Mouse (Mus musculus) kidney, postnatal 0 days (tissue): ENCODE measurements around the gene Pde1c. TPM values are rescaled to one million over a fixed set of nuclear protein-coding genes. Genes with fewer than 3 reads are reported as not detected.

Experiments used
- ATAC-seq: fragments of 200-750 bp; cut with Nextera tagmentation; replicated peaks from 2 replicates; pipeline ENCODE4 v1.8.0; 2017; ENCODE audit warnings: low read depth, moderate number of reproducible peaks, moderate TSS enrichment, moderate library complexity; ENCODE audit not compliant: low FRiP score
- DNase-seq: peaks from one replicate; pipeline ENCODE4 v3.0.0-alpha.2; 2016; ENCODE audit warnings: low spot score
- H3K27ac ChIP-seq: fragments of 300-500 bp; sonication (generic); 2 replicates; pipeline ENCODE4 v1.5.1; 2014; ENCODE audit warnings: mild to moderate bottlenecking
- H3K27me3 ChIP-seq: fragments of 300-500 bp; sonication (generic); 2 replicates; pipeline ENCODE4 v1.6.1; 2014; ENCODE audit warnings: low read length, mixed read lengths; ENCODE audit not compliant: insufficient read depth
- H3K36me3 ChIP-seq: fragments of 300-500 bp; sonication (generic); 2 replicates; pipeline ENCODE4 v1.6.1; 2014; ENCODE audit warnings: low read length, mixed read lengths; ENCODE audit not compliant: insufficient read depth
- H3K4me1 ChIP-seq: fragments of 300-500 bp; sonication (generic); replicated peaks from 2 replicates; pipeline ENCODE4 v1.6.1; 2014; ENCODE audit warnings: antibody characterized with exemption, low read length, mixed read lengths; ENCODE audit not compliant: insufficient read depth
- H3K4me2 ChIP-seq: fragments of 300-500 bp; sonication (generic); 2 replicates; pipeline ENCODE4 v1.6.1; 2014; ENCODE audit warnings: mild to moderate bottlenecking, low read length, moderate library complexity, mixed read lengths
- H3K4me3 ChIP-seq: fragments of 300-500 bp; sonication (generic); replicated peaks from 2 replicates; pipeline ENCODE4 v1.5.1; 2014; ENCODE audit warnings: low read depth, low read length
- H3K9ac ChIP-seq: fragments of 300-500 bp; sonication (generic); 2 replicates; pipeline ENCODE4 v1.6.1; 2014; ENCODE audit warnings: low read depth, low read length
- H3K9me3 ChIP-seq: fragments of 300-500 bp; sonication (generic); replicated peaks from 2 replicates; pipeline ENCODE4 v1.6.1; 2016; ENCODE audit warnings: low read length, inconsistent platforms, mixed read lengths
- CTCF ChIP-seq: IDR thresholded peaks from 2 replicates; pipeline ENCODE4 v1.5.1; 2016; ENCODE audit warnings: antibody characterized with exemption, low read depth, mild to moderate bottlenecking, moderate library complexity
- WGBS: fragments of 180-500 bp; shearing (Covaris S2); extraction: QIAGEN DNeasy Blood & Tissue Kit; methylation state at CpG from one replicate; pipeline ENCODE4 v1.1.7; 2014; 5-methylcytosine and 5-hydroxymethylcytosine counted together
- polyA plus RNA-seq: library from polyadenylated mRNA; unstranded; fragments of >200 nt; fragmentation: Nextera tagmentation; extraction: Ambion mirVana; gene quantifications from 2 replicates; pipeline ENCODE4 v1.2.1, GENCODE M21; 2015

Pde1c gene
- polyA plus RNA-seq, 1 experiment from 2014 or later: 0.99 TPM

DNA sequence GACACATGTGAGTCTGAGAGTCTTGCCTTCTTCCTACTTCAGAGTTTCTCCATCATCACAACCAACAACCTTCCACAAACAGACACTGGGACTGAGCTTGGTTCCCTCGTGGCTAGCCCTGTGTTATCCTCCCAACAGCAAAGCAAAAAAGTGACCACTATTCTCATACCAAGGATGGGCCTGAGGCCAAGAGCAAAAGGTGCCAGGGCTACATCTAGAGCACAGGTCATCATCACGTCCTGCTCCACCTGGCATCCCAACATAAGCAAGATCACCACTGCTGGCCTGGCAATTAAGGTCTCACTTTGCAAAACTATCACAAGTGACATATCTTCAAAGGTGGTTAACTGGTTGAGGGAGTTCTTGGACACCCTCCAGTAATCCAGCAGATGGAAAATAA lies 8.0 kb downstream of the Pde1c start:
- Histone ChIP-seq H3K27ac (no peak overlapping the region), H3K9ac (no peak overlapping the region), H3K9me3 (no peaks in the 10 kb centered on the region), H3K36me3 (no peaks in the 10 kb centered on the region), H3K4me3 (no peak overlapping the region), H3K4me1 (no peaks in the 10 kb centered on the region), H3K4me2 (no peak overlapping the region), H3K27me3 (no peaks in the 10 kb centered on the region)
- ATAC-seq (no peak), DNase-seq (no peak)
- TF ChIP-seq CTCF: no peak
- WGBS: 78% methylated on average over 2 of the region's 2 CpGs

- H3K9me3 ChIP-seq: no peaks in the 10 kb centered on the region
- no peaks in the 10 kb centered on the region for H3K36me3 ChIP-seq
- H3K4me2 ChIP-seq: no peak overlapping the region
- H3K9ac ChIP-seq: no peak overlapping the region
- no peak for TF ChIP-seq CTCF
- WGBS: 88% methylated on average over 2 of the region's 2 CpGs
- ATAC-seq: no peak
- no peaks in the 10 kb centered on the region for H3K27me3 ChIP-seq
- no peak overlapping the region for H3K27ac ChIP-seq
- H3K4me3 ChIP-seq: no peak overlapping the region
- H3K4me1 ChIP-seq: no peaks in the 10 kb centered on the region
- no peak for DNase-seq
Observed at GRCm38 (mm10) chr6:56560474-56560888, 8.4 kb downstream of the Pde1c start.

- H3K4me1 ChIP-seq: no peaks in the 10 kb centered on the region
- H3K36me3 ChIP-seq: no peaks in the 10 kb centered on the region
- DNase-seq: no peak
- no peak overlapping the region for H3K4me2 ChIP-seq
- ATAC-seq: no peak
- H3K9ac ChIP-seq: no peak overlapping the region
- TF ChIP-seq CTCF: no peak
- H3K4me3 ChIP-seq: no peak overlapping the region
- no peak overlapping the region for H3K27ac ChIP-seq
- H3K9me3 ChIP-seq: no peaks in the 10 kb centered on the region
- WGBS: 98% methylated on average over 2 of the region's 2 CpGs
- H3K27me3 ChIP-seq: no peaks in the 10 kb centered on the region
Observed at GRCm38 (mm10) chr6:56558711-56559110, 10.2 kb downstream of the Pde1c start.

- H3K4me3 ChIP-seq: no peak overlapping the region
- no peak overlapping the region for H3K27ac ChIP-seq
- 78% methylated on average over 3 of the region's 3 CpGs for WGBS
- no peaks in the 10 kb centered on the region for H3K4me1 ChIP-seq
- ATAC-seq (no peak), DNase-seq (no peak)
- no peaks in the 10 kb centered on the region for H3K36me3 ChIP-seq
- no peaks in the 10 kb centered on the region for H3K27me3 ChIP-seq
- TF ChIP-seq CTCF: no peak
- no peak overlapping the region for H3K4me2 ChIP-seq
- no peaks in the 10 kb centered on the region for H3K9me3 ChIP-seq
- no peak overlapping the region for H3K9ac ChIP-seq
Observed at GRCm38 (mm10) chr6:56555848-56556247, 13.1 kb downstream of the Pde1c start.

DNA sequence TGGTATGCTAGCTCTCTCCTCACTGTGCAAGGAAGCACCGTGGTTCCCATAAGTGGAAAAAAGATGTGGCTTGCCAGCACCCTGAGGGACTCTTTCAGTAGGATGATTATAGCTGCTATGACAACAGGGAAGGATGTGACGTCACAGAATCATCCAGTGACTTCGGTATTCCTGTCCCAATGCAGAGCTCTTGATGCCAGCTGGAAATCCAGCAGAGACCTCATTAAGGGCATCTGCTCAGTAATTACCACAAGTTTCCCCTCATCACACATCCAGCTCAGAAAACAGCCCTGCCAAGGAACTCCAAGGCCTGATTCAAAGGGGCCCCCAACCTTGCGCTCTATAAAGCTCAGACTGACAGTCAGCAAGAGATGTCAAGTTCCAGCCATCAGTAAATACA lies 13.5 kb downstream of the Pde1c start:
- H3K27me3 ChIP-seq: no peaks in the 10 kb centered on the region
- DNase-seq: no peak
- H3K27ac ChIP-seq: no peak overlapping the region
- no peak overlapping the region for H3K4me3 ChIP-seq
- no peak overlapping the region for H3K9ac ChIP-seq
- 74% methylated on average over 4 of the region's 4 CpGs for WGBS
- H3K4me1 ChIP-seq: no peaks in the 10 kb centered on the region
- H3K9me3 ChIP-seq: no peaks in the 10 kb centered on the region
- no peak overlapping the region for H3K4me2 ChIP-seq
- TF ChIP-seq CTCF: no peak
- ATAC-seq: no peak
- H3K36me3 ChIP-seq: no peaks in the 10 kb centered on the region

GRCm38 (mm10) chr6:56551022-56551421 lies 17.9 kb downstream of the Pde1c start:
- DNase-seq (no peak), ATAC-seq (no peak)
- no peak for TF ChIP-seq CTCF
- no peaks in the 10 kb centered on the region for H3K9me3 ChIP-seq
- WGBS: 72% methylated on average over 4 of the region's 4 CpGs
- H3K9ac ChIP-seq: no peak overlapping the region
- H3K27ac ChIP-seq: no peak overlapping the region
- H3K4me2 ChIP-seq: no peak overlapping the region
- no peaks in the 10 kb centered on the region for H3K4me1 ChIP-seq
- no peak overlapping the region for H3K4me3 ChIP-seq
- H3K27me3 ChIP-seq: no peaks in the 10 kb centered on the region
- no peaks in the 10 kb centered on the region for H3K36me3 ChIP-seq

DNA sequence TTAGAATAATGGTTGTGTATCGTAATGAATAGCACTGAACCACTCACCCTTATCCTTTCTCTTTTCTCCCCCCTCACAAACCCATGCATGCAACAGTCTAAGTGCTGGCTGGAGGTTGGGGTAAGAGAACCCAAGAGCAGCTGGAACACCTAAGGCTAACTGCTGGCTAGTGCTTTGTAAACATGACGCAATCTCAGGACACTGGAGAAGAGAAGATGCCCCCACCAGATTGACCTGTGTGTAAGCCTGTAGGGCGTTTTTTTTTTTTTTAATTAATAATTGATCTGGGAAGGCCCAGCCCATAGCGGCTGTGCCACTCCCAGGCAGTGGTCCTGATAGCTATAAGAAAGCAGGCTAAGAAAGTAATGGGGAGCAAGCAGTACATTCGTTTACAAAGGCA lies 28.7 kb downstream of the Pde1c start:
- 70% methylated on average over 5 of the region's 5 CpGs for WGBS

More for the DNA sequence above, 28.7 kb downstream of the Pde1c start:
- Histone ChIP-seq H3K27me3 (no peaks in the 10 kb centered on the region), H3K27ac (no peak overlapping the region), H3K4me3 (no peak overlapping the region), H3K4me1 (no peaks in the 10 kb centered on the region), H3K36me3 (no peaks in the 10 kb centered on the region), H3K9ac (no peak overlapping the region), H3K9me3 (no peaks in the 10 kb centered on the region), H3K4me2 (no peak overlapping the region)
- ATAC-seq (no peak), DNase-seq (no peak)
- no peak for TF ChIP-seq CTCF
